Mouse (Mus musculus) embryonic fibroblast, embryonic 13.5 days (primary cell): ENCODE measurements around the gene Myt1l. TPM values are rescaled to one million over a fixed set of nuclear protein-coding genes. Genes with fewer than 3 reads are reported as not detected.

ENCODE experiments used
- H3K27ac ChIP-seq: 2 replicates; pipeline ENCODE4 v1.5.1; 2012; ENCODE audit warnings: low read length, control low read depth, inconsistent platforms; ENCODE audit not compliant: insufficient read depth
- H3K4me1 ChIP-seq: 2 replicates; pipeline ENCODE4 v1.6.1; 2011; ENCODE audit warnings: low read length; ENCODE audit not compliant: control insufficient read depth, insufficient read depth
- H3K4me3 ChIP-seq: 2 replicates; pipeline ENCODE4 v1.5.1; 2011; ENCODE audit warnings: mild to moderate bottlenecking, control low read depth, low read length; ENCODE audit not compliant: insufficient read depth
- CTCF ChIP-seq: IDR thresholded peaks from 2 replicates; pipeline ENCODE4 v1.5.1; 2011; ENCODE audit warnings: mild to moderate bottlenecking, control low read depth, low read length, moderate library complexity, borderline replicate concordance; ENCODE audit not compliant: insufficient read depth
- POLR2A ChIP-seq: IDR thresholded peaks from 2 replicates; pipeline ENCODE4 v1.6.1; 2011; ENCODE audit warnings: low read depth, mild to moderate bottlenecking, control low read depth, low read length, moderate library complexity
- polyA plus RNA-seq: library from polyadenylated mRNA; stranded (reverse); fragments of >200 nt; gene quantifications from 2 replicates; pipeline ENCODE4 v1.2.4, GENCODE M21; 2011; ENCODE audit warnings: low read depth; ENCODE audit not compliant: missing spikeins, insufficient read length

Gene Myt1l
- polyA plus RNA-seq, 1 experiment, result not detected

GRCm38 (mm10) chr12:29569311-29569710 lies 41.1 kb downstream of the Myt1l start:
- TF ChIP-seq POLR2A (no peak), CTCF (no peak)
- no peak overlapping the region for H3K4me3 ChIP-seq
- no peak overlapping the region for H3K27ac ChIP-seq
- H3K4me1 ChIP-seq, result no peaks in the 10 kb centered on the region

- Histone ChIP-seq H3K4me3 (no peak overlapping the region), H3K4me1 (no peaks in the 10 kb centered on the region), H3K27ac (no peak overlapping the region)
- no peak for TF ChIP-seq CTCF
Observed at GRCm38 (mm10) chr12:29570351-29570750, 42.2 kb downstream of the Myt1l start.

- no peak overlapping the region for H3K4me3 ChIP-seq
- no peaks in the 10 kb centered on the region for H3K4me1 ChIP-seq
- TF ChIP-seq CTCF (no peak), POLR2A (no peak)
- H3K27ac ChIP-seq, result no peak overlapping the region
Observed at GRCm38 (mm10) chr12:29571613-29572012, 43.4 kb downstream of the Myt1l start.

- Histone ChIP-seq H3K4me1 (no peaks in the 10 kb centered on the region), H3K4me3 (no peak overlapping the region), H3K27ac (no peak overlapping the region)
- TF ChIP-seq CTCF, result no peak
- no peak for TF ChIP-seq POLR2A
Observed at GRCm38 (mm10) chr12:29593787-29594186, 65.6 kb downstream of the Myt1l start.

- H3K27ac ChIP-seq, result no peak overlapping the region
- H3K4me3 ChIP-seq, result no peak overlapping the region
- no peaks in the 10 kb centered on the region for H3K4me1 ChIP-seq
- TF ChIP-seq CTCF (no peak), POLR2A (no peak)
Observed at GRCm38 (mm10) chr12:29599916-29600315, 71.7 kb downstream of the Myt1l start.

GRCm38 (mm10) chr12:29601223-29601622 lies 73.0 kb downstream of the Myt1l start:
- Histone ChIP-seq H3K27ac (no peak overlapping the region), H3K4me1 (no peaks in the 10 kb centered on the region), H3K4me3 (no peak overlapping the region)
- no peak for TF ChIP-seq CTCF
- no peak for TF ChIP-seq POLR2A

- no peaks in the 10 kb centered on the region for H3K4me1 ChIP-seq
- no peak overlapping the region for H3K27ac ChIP-seq
- H3K4me3 ChIP-seq, result no peak overlapping the region
- TF ChIP-seq POLR2A (no peak), CTCF (no peak)
Observed at GRCm38 (mm10) chr12:29604659-29605058, 76.5 kb downstream of the Myt1l start.

GRCm38 (mm10) chr12:29605124-29605523 lies 76.9 kb downstream of the Myt1l start:
- no peak overlapping the region for H3K27ac ChIP-seq
- H3K4me3 ChIP-seq, result no peak overlapping the region
- TF ChIP-seq CTCF, result no peak
- TF ChIP-seq POLR2A, result no peak
- H3K4me1 ChIP-seq, result no peaks in the 10 kb centered on the region

GRCm38 (mm10) chr12:29606221-29606620 lies 78.0 kb downstream of the Myt1l start:
- no peak for TF ChIP-seq CTCF
- no peak for TF ChIP-seq POLR2A
- H3K4me1 ChIP-seq, result no peaks in the 10 kb centered on the region

GRCm38 (mm10) chr12:29617746-29618145 lies 89.6 kb downstream of the Myt1l start:
- Histone ChIP-seq H3K4me3 (no peak overlapping the region), H3K4me1 (no peaks in the 10 kb centered on the region; the same call in 1 of the 2 replicates), H3K27ac (no peak overlapping the region)
- TF ChIP-seq CTCF (no peak), POLR2A (no peak)

More at GRCm38 (mm10) chr12:29606221-29606620, 78.0 kb downstream of the Myt1l start:
- no peak overlapping the region for H3K4me3 ChIP-seq
- no peak overlapping the region for H3K27ac ChIP-seq

GRCm38 (mm10) chr12:29621530-29621929 lies 93.3 kb downstream of the Myt1l start:
- H3K27ac ChIP-seq, result no peak overlapping the region
- H3K4me1 ChIP-seq, result no peaks in the 10 kb centered on the region; the same call in 1 of the 2 replicates
- TF ChIP-seq POLR2A (no peak), CTCF (no peak)
- no peak overlapping the region for H3K4me3 ChIP-seq
